Mouse (Mus musculus): ENCODE results near the gene Mkrn2os.
A peak's percentile ranks its signal among the peaks of the same experiment; 100 is the strongest.
"Not testable (repeated sequence)": the region's sequence is repeated elsewhere in the genome, so short reads cannot be mapped to it uniquely, and the experiment has no call there.

Mkrn2os gene

DNA sequence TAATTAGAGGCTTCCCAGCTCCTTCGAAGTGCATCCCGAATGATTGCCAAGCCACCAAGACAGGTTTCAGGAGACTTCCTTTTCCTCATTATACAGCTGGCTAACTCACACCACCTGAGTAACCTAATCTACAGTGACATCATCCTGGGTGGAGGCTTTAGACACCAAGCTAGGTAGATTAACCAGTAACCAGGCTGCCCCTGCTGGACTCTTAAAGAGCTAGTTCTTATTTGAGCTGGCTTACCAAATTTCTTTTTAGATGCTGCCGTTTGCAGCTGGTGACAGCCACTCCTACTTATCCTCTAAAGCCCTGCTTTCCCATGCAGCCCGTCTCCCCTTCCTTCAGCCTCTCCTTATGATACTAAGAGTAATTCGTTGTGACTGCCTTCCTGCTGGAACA, at the start of gene Mkrn2os:
TSS of gene Mkrn2os (minus strand) at position 119 of the 400 bp plus-strand sequence.
- DNase-seq (ENCODE audit: low read depth, low spot score) = no peak

- DNase-seq (ENCODE audit: low read depth, low spot score) = not testable (repeated sequence)
Observed at GRCm38 (mm10) chr6:115638188-115638587, 45.8 kb upstream of the Mkrn2os start.

DNA sequence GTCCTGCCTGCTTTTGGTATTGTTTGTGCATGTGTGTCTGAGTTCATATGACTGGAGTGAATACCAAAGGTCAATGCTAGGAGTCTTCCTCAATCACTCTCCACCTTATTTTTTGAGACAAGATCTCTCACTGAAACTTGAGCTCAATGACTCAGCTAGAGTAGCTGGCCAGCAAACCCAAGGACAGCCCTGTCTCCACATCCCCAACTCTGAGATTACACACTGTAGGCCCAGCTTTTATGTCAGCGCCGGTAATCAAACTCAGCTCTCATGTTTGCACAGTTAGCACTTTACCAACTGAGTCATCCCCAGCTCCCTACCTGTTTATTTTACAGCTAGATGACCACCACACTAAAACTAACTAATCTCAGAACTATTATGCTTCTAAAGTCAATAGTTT, 41.6 kb upstream of the Mkrn2os start:
- DNase-seq (ENCODE audit: low read depth, low spot score) = no peak

GRCm38 (mm10) chr6:115631056-115631795, 38.9 kb upstream of the Mkrn2os start:
- no peak for DNase-seq (ENCODE audit: low read depth, low spot score)

GRCm38 (mm10) chr6:115626121-115626520, 33.7 kb upstream of the Mkrn2os start:
- DNase-seq (ENCODE audit: low read depth, low spot score) = no peak

- DNase-seq (ENCODE audit: low read depth, low spot score) = no peak
Observed at GRCm38 (mm10) chr6:115620942-115621341, 28.6 kb upstream of the Mkrn2os start.

DNA sequence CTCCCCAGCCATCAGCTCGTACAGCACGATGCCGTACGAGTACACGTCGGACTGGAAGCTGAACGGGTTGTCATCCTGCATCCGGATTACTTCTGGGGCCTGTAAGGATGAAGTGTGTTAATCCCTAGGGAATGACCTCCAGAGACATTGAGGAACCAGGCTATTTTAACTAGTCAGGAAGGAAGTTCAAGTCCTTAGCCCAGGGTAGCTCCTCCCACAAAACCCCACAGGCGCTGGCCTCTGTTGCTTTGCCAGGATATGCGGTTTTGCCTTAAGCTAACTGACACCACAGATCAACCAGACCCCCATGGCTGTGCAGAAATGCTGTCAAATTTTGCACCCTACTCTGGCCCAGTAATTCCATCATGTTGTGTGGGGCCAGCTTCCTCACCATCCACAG, 27.4 kb upstream of the Mkrn2os start:
- no peak for DNase-seq (ENCODE audit: low read depth, low spot score)

DNA sequence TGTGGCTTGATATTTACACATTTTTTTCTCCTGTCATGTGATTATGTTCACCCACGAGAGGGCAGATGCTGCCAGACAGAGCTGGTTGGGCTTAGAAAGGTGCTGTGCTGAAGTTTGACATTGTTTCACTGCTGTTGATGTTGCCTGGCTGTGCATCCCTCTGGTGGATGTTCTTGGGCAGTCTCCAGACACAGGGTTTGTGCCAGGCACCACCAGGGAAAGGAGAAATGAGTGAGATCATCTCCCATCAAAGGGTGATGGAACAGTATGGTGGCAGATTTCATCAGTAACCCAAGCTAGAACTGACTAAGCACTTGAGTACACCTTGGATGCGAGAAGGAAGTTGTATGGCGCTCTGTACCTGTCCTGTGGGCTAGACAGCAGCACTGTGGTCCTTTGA, 23.6 kb upstream of the Mkrn2os start:
- DNase-seq (ENCODE audit: low read depth, low spot score) = no peak

- no peak for DNase-seq (ENCODE audit: low read depth, low spot score)
Observed at GRCm38 (mm10) chr6:115613793-115614192, 21.4 kb upstream of the Mkrn2os start.

DNA sequence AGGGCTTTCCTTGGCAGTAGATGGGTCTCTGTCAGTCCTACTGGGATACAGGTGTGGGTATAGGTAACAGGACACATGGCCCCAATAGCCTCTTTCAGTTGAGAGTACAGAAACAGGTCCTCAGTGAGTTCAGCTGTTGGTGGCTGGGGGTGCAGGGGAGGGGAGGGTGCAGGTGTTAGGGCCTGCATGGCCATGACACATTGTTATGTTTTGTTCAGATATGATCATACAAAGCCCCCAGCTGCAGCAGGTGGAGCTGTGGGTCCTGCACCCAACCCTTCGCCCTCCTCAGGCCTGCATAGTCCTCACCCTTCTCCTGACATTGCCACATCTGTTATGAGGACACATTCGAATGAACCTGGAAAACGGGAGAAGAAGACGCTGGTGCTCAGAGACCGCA, 17.9 kb upstream of the Mkrn2os start:
- DNase-seq (ENCODE audit: low read depth, low spot score) = no peak

GRCm38 (mm10) chr6:115609121-115609520, 16.7 kb upstream of the Mkrn2os start:
- peak; percentile 22 for DNase-seq (ENCODE audit: low read depth, low spot score)

DNA sequence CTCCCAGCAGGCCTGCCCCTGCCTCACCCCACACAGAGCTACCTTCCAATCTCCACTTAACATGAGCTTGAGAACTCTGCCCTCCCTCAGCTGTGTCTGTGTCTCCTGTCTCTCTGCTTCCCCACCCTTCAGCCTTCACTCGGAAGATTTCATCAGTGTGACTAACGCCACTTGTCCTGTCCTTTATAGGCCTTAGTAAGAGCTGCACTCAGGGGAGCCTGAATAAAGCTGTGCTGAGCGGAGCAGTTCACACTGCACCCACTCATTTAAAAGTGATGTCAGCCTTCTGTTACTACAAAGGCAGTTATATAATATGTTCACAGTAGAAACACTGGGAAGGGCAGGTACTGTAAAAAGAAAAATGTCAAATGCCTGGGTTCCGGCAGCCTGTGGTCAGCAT, 15.1 kb upstream of the Mkrn2os start:
- DNase-seq (ENCODE audit: low read depth, low spot score) = no peak

DNA sequence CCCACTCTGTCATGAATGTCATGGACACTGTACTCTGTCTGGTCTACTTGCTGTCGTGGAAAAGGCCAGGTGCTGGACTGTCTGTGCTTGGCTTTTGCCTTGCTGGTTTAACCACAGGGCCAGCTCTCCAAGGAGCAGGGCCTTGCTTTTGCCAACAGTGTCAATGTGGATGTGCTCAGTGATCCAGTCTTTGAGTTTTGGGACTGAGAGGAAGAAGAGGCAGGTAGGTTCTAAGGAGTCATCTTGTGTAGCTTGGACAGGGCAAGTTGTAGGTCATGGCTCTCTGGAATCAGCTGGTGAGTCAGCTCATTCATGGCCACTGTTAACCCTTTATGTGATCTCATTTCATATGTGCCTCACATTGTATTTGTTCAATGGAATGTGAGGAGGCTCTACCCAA, 14.1 kb upstream of the Mkrn2os start:
- DNase-seq (ENCODE audit: low read depth, low spot score) = no peak

GRCm38 (mm10) chr6:115601715-115602523, 9.5 kb upstream of the Mkrn2os start, which contains the start of gene Mkrn2:
Mkrn2 (plus strand) TSS chr6:115601902.
- peak; percentile 84 for DNase-seq (ENCODE audit: low read depth, low spot score)

- no peak for DNase-seq (ENCODE audit: low read depth, low spot score)
Observed at GRCm38 (mm10) chr6:115601322-115601714, 8.9 kb upstream of the Mkrn2os start.

- no peak for DNase-seq (ENCODE audit: low read depth, low spot score)
Observed at GRCm38 (mm10) chr6:115595667-115596066, 3.3 kb upstream of the Mkrn2os start.

GRCm38 (mm10) chr6:115594463-115594862, 2.1 kb upstream of the Mkrn2os start:
- DNase-seq (ENCODE audit: low read depth, low spot score) = no peak

GRCm38 (mm10) chr6:115593252-115593651, 876 bp upstream of the Mkrn2os start:
- no peak for DNase-seq (ENCODE audit: low read depth, low spot score)

DNA sequence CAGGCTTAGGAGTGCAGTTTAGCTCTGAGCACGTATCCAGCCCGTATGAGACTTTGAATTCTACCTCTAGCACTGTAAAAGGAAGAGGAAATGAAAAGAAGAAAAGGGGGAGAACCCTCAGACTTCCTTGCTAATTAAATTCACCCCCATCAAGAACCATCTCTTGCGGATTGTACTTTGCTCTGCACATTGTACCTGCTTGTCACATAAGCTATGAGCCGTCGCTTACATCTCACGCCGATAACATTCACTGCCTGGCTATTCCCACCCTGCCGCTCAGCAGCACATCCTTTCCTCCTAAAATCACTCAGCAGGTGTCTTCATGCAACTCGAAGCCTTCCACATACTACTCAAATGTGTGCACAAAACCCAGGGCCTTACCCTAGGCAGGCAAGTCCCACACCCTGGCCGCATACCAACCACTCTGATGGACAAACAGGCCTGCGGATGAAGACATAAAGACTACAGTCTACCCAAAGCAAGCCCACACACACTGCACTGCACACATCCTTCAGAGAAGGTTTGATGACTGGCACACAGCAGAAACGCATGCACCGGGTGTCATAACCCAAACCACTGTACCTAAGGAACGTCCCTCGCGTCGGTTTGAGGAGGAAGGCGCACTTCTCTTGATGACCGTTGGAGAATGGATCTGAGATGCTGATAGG, 550 bp downstream of the Mkrn2os start:
- no peak for DNase-seq (ENCODE audit: low read depth, low spot score)

DNA sequence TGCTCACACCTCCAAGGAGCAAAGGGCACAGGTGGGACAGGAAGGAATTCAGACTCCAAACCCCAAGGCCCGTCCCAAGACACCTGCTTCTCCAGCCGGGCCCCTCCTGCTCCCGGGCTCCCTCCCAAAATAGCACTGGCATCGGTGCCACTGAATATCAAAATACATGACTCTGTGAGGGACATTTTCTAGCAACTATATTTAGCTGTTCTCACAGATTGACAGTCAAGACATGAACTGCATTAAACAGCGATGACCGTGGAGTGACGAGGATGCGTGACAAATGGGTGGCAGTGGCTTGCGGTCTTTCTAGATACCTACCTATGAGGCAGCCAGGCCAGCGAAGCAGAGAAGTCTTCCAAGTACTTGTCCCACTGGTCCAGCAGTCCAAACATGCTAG, 6.1 kb downstream of the Mkrn2os start:
- no peak for DNase-seq (ENCODE audit: low read depth, low spot score)

DNA sequence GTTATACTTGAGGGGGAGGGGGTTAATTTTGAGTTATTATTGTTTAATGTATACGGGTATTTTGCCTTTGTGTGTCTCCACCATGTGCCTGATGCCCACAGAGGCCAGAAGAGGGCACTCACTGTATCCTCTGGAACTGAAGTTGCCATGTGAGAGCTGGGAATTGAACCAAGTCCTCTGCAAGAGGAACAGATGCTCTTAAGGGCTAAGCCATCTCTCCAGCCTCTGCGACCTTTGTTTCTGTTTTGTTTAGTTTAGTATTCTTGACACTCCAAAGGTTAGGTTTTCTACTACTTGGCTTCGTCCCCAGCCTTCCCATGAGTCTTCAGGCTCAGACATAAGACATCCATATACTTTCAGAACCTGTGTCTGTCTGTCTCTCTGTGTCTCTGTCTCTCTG, 8.2 kb downstream of the Mkrn2os start:
- DNase-seq (ENCODE audit: low read depth, low spot score) = no peak

- DNase-seq (ENCODE audit: low read depth, low spot score) = no peak
Observed at GRCm38 (mm10) chr6:115583430-115584125, 8.8 kb downstream of the Mkrn2os start.
